Mouse (Mus musculus) G1E (cell line): Measurements from ENCODE around the gene Rprd1b. TPM values are rescaled to one million over a fixed set of nuclear protein-coding genes. Genes with fewer than 3 reads are reported as not detected.

Experiments used
- ATAC-seq: 2 replicates; pipeline ENCODE4 v1.8.0; 2016; ENCODE audit warnings: mild to moderate bottlenecking; ENCODE audit not compliant: insufficient number of reproducible peaks, poor library complexity, low FRiP score, severe bottlenecking; ENCODE audit errors: extremely low read depth
- DNase-seq: peaks from one replicate; pipeline ENCODE4 v3.0.0; 2012; ENCODE audit warnings: low spot score
- H3K27me3 ChIP-seq: 2 replicates; pipeline ENCODE4 v1.6.1; 2012; ENCODE audit warnings: mild to moderate bottlenecking, low read length, inconsistent platforms; ENCODE audit not compliant: insufficient read depth
- H3K36me3 ChIP-seq: replicated peaks from 2 replicates; pipeline ENCODE3; 2012; ENCODE audit warnings: mild to moderate bottlenecking, inconsistent platforms
- H3K4me1 ChIP-seq: 2 replicates; pipeline ENCODE4 v1.6.1; 2012; ENCODE audit warnings: low read depth, low read length, inconsistent platforms, mixed read lengths; ENCODE audit not compliant: insufficient read depth
- H3K4me3 ChIP-seq: 2 replicates; pipeline ENCODE4 v1.5.1; 2012; ENCODE audit warnings: low read depth, mild to moderate bottlenecking, inconsistent platforms, low read length, moderate library complexity, mixed read lengths
- H3K9me3 ChIP-seq: replicated peaks from 2 replicates; pipeline ENCODE4 v1.6.1; 2012; ENCODE audit warnings: inconsistent platforms
- CTCF ChIP-seq: IDR thresholded peaks from 2 replicates; pipeline ENCODE4 v1.5.1; 2012; ENCODE audit warnings: low read depth, low read length, inconsistent platforms, mixed read lengths
- GATA1 ChIP-seq: IDR thresholded peaks from 2 replicates; pipeline ENCODE4 v1.6.1; 2012; ENCODE audit warnings: borderline replicate concordance, low read length, inconsistent platforms, mixed read lengths
- GATA2 ChIP-seq: IDR thresholded peaks from 2 replicates; pipeline ENCODE4 v1.6.1; 2012; ENCODE audit warnings: low read depth, low read length, inconsistent platforms, borderline replicate concordance
- POLR2AphosphoS5 ChIP-seq: IDR thresholded peaks from 2 replicates; pipeline ENCODE4 v1.6.1; 2012; ENCODE audit warnings: low read depth, low read length, inconsistent platforms; ENCODE audit not compliant: insufficient replicate concordance
- TAL1 ChIP-seq: conservative IDR thresholded peaks from 2 replicates; pipeline ENCODE4 v1.6.1; 2012; ENCODE audit warnings: low read depth, low read length, inconsistent platforms, mixed read lengths
- polyA plus RNA-seq: library from polyadenylated mRNA; stranded (reverse); fragments of >175 nt; gene quantifications from 2 replicates; pipeline ENCODE4 v1.2.3, GENCODE M21; 2012
- total RNA-seq, 2 experiments: library from RNA; stranded (forward) in 1 of 2; stranded (reverse) in 1 of 2; fragments of 200-1000 nt in 1 of 2; fragments of >200 nt in 1 of 2; fragmentation: Nextera tagmentation in 1 of 2; gene quantifications; 2 replicates each; pipeline ENCODE4 v1.2.3; 2014 to 2017

Rprd1b gene
- total and polyA plus RNA-seq, 3 experiments = 28.7 to 37.9 (median 36.2) TPM

DNA sequence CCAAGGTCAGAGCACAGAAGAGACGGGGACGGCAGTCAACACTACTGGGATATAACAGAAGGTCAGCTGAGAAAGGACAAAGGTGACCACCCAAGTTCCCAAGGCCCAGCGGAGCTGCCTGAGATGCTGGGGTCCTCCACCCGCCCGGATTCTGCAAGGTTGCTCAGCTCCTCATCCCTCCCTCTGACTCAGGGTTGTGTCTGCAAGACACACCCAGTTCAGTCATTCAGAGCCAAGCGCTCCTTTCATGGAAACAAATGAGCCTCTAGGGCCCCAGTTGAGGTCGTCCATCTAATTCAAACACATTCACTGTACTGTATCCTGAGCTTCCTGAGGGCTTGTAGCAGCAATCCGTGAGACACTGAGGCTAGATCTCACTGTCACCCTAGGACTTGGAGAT, 126.3 kb downstream of the Rprd1b start:
- Histone ChIP-seq H3K4me3 (no peak overlapping the region), H3K4me1 (peaks cover 12% of the 10 kb centered on the region), H3K36me3 (no peaks in the 10 kb centered on the region), H3K27me3 (peaks cover 57% of the 10 kb centered on the region), H3K9me3 (peaks cover 4% of the 10 kb centered on the region)
- DNase-seq = no peak
- ATAC-seq = no peak
- no peak for TF ChIP-seq CTCF
- TF ChIP-seq GATA1 = no peak
- no peak for TF ChIP-seq POLR2AphosphoS5
- no peak for TF ChIP-seq TAL1
- TF ChIP-seq GATA2 = no peak

DNA sequence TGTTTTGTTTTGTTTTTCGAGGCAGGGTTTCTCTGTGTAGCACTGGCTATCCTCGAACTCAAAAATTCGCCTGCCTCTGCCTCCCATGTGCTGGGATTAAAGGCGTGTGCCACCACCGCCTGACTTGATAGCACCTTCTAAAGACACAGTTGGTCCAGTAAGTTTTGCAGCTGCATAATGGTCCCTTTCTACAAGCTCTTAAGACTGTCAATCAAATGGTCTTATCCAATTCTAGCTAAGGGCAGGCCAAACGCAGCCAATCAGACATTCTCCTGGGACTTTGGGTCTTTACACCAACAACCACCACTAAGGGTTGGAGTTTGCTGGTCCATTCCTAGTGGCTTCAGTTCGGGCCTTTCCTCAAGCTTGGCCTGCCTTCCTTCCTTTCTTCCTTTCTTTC, 126.8 kb downstream of the Rprd1b start:
- TF ChIP-seq CTCF (no peak), TAL1 (no peak), POLR2AphosphoS5 (no peak), GATA1 (no peak)
- ATAC-seq (no peak), DNase-seq (no peak)
- Histone ChIP-seq H3K27me3 (peaks cover 54% of the 10 kb centered on the region), H3K4me3 (no peak overlapping the region), H3K36me3 (no peaks in the 10 kb centered on the region), H3K4me1 (peaks cover 17% of the 10 kb centered on the region), H3K9me3 (peaks cover 4% of the 10 kb centered on the region)

DNA sequence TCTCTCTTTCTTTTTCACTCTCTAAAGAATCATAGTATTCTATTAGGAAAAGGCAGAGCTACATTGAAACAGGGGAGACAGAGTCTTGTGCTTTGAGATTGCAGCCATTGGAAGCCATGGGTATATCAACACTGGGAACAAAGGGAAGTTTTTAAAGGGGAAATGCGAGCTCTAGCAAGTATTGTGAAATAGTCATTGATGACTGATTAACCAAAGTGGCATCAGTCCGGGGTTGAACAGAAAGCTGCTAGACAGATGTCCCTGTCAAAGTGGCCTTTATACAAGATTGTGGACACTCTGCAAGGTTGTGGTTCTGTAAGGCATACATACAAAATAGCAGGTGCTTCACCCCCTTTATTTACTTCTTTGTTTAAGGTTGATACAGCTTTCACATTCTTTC, 127.3 kb downstream of the Rprd1b start:
- TF ChIP-seq POLR2AphosphoS5 (no peak), CTCF (no peak), GATA2 (no peak), TAL1 (no peak), GATA1 (no peak)

DNA sequence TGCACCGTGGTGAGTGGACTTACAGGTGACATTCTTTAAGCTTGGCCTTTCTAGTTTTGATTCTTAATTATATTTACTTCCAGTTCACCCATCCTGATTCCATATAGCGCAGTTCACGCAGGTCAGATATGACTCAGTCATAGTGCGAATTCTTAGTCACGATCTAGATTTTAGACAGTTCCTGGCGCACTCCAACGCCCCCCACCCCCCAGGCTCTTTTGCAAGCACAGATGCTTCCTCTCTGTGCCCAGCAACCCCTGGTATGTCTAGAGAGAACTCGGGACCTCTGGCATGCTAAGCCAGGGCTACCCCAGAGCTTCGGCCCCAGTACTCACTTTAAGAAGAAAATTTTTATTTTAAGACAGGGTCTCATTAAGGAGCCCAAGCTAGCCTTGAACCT, 128.2 kb downstream of the Rprd1b start:
- DNase-seq (no peak), ATAC-seq (no peak)
- peaks cover 24% of the 10 kb centered on the region for H3K4me1 ChIP-seq

More for the DNA sequence above, 127.3 kb downstream of the Rprd1b start:
- Histone ChIP-seq H3K36me3 (no peaks in the 10 kb centered on the region), H3K9me3 (peaks cover 4% of the 10 kb centered on the region), H3K27me3 (peaks cover 56% of the 10 kb centered on the region), H3K4me3 (no peak overlapping the region), H3K4me1 (peaks cover 22% of the 10 kb centered on the region)
- DNase-seq (no peak), ATAC-seq (no peak)

DNA sequence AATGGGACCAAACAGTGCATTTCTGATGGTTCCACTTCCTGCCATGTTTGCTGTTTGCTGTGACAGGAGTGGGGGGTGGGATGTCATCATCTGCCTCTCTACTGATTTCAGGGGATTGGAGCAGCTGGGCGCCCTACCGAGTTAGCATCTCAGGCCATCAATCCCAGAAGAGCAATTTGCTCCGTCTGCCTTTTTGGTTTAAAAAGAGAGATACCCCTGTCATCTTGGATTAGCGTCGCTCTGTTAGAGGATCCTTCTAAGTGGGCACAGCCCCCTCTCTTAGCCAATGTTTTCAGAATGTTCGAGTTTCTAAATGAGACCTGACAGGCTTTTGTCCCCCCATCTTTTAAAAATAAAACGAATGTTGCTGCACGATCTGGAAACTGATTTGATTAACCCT, 129.4 kb downstream of the Rprd1b start:
- peaks cover 24% of the 10 kb centered on the region for H3K4me1 ChIP-seq
- H3K9me3 ChIP-seq = no peaks in the 10 kb centered on the region
- no peaks in the 10 kb centered on the region for H3K36me3 ChIP-seq
- peaks cover 51% of the 10 kb centered on the region for H3K27me3 ChIP-seq
- TF ChIP-seq GATA1 (no peak), GATA2 (no peak), POLR2AphosphoS5 (no peak), CTCF (no peak), TAL1 (no peak)
- DNase-seq (no peak), ATAC-seq (no peak)
- no peak overlapping the region for H3K4me3 ChIP-seq

More for the DNA sequence above, 128.2 kb downstream of the Rprd1b start:
- H3K27me3 ChIP-seq = peaks cover 56% of the 10 kb centered on the region
- H3K36me3 ChIP-seq = no peaks in the 10 kb centered on the region
- H3K9me3 ChIP-seq = no peaks in the 10 kb centered on the region
- no peak overlapping the region for H3K4me3 ChIP-seq
- TF ChIP-seq POLR2AphosphoS5 = no peak
- TF ChIP-seq TAL1 = no peak
- TF ChIP-seq GATA2 = no peak
- no peak for TF ChIP-seq GATA1
- TF ChIP-seq CTCF = no peak

DNA sequence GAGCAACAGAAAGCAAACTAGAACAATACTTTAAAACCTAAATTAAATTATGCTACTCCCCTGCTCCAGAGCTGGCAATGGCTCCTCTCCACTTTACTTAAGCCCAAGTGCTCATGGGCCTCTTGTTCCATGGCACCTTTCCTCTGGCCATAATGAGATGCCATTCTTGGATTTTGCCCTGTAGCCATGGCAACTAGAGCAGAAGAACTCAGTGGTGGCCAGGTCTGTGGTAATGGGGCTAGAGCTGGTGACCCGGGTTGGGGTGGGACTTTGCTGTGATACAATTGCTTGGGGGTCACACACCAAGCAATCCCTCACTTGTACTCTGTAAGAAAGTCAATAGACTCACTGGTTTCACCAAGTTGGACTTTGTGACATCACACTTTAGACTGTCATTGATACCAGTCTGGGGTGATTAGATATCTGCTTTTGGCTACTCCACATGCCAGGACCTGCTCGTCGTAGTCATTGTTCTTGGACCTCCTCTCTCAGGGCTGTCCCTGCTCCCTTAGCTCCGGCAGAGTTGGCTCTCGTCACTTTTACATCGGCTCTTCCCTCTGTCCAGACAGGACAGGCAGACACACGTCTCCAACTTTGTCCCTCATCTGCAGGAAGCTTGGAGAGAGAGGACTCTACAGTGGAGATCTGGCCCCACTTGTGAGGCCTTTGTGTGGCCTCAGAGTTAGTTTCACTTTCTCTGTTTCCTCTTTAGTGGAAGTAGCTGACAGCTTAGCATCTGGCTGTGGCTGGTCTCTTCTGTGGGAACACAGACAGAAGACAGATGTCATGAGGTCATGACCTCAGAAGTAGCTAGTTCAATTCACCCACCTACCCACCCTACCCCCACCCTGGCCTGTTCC, 131.3 kb downstream of the Rprd1b start:
- H3K9me3 ChIP-seq = no peaks in the 10 kb centered on the region
- TF ChIP-seq POLR2AphosphoS5 = no peak
- no peak for TF ChIP-seq GATA1
- H3K36me3 ChIP-seq = no peaks in the 10 kb centered on the region
- DNase-seq (no peak), ATAC-seq (no peak; the same call in 1 of the 2 replicates)
- H3K4me3 ChIP-seq = no peak overlapping the region; the same call in 1 of the 2 replicates
- peaks cover 17% of the 10 kb centered on the region for H3K4me1 ChIP-seq
- H3K27me3 ChIP-seq = peaks cover 45% of the 10 kb centered on the region
